Mouse (Mus musculus): ENCODE results near the gene Nhsl1.

Gene Nhsl1

DNA sequence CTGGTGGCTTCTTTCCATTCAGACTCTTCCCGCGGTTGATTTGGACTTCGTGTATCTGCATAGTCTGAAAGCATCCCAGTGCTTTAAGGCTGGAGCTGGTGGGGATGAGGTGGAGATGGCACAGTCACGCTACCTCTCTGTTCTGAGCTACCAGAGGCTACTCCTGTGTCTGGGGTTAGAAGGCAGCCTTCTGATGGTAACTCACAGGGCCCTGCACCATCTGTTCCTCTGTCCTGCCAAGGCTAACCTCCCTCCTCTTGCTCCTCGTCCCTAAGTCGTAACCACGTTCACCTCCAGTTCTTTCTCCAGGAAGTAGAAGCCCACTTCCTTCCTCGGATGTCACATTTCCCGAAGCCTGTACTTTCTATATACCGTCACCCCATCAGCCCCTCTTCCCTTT, 171.2 kb downstream of the Nhsl1 start:
- DNase-seq (ENCODE audit: low spot score) = no peak

DNA sequence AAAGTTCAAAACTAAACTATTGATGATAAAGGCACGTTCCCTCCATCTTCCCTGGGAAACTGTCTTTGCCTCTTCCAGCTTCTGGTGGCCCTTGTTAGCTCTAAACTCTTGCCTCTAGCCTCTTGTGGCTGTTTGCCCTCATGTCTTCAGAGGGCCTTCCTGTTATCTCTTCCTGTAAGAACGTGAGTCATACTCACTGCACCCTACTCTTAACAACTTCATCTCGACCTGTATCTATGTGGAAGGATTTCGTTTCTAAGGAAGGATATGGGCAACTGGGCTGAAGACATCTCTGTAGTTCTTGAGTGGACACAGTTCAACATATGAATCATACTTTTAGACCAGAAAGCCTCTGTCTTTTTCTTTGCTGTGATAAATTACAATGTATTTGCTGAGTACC, 173.2 kb downstream of the Nhsl1 start:
- DNase-seq (ENCODE audit: low spot score) = no peak

DNA sequence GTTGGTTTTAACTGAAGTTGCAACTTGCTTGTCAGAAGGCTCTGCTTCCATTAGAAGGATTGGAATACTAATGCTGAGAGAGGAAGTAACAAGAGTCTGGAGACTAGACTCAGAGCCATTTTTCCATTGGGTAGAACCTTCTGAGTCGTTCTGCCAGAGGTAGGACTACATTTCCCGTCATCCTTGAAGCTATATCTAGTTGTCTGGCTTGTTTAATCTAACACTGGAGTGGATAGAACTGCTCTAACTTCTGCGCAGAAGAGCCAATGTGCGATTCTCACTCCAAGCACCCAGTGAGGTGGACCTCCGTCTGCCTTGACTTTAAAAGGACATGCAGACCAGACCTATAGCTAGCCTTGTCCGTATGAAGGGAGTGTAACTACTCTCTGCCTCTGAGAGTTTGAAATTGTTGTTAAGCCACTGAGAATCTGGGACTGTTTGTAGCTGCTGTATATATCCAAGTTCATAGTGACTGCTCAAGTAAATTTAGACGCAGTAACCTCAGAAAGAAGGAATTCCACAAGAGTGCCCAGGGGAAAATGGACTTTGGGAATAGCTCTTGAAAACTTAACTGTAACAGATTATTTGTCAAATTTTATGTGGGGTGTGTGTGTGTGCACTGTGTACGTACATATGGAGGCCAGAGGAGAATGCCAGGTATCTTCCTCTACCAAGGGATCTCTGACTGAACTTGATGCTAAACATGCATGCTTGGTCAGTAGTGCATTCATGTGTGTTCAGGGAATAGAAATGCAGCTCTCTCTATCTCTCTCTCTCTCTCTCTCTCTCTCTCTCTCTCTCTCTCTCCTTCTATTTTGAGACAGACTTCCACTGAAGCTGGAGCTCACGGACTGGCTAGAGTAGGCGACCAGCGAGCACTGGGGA, 174.5 kb downstream of the Nhsl1 start:
- DNase-seq (ENCODE audit: low spot score) = no peak

DNA sequence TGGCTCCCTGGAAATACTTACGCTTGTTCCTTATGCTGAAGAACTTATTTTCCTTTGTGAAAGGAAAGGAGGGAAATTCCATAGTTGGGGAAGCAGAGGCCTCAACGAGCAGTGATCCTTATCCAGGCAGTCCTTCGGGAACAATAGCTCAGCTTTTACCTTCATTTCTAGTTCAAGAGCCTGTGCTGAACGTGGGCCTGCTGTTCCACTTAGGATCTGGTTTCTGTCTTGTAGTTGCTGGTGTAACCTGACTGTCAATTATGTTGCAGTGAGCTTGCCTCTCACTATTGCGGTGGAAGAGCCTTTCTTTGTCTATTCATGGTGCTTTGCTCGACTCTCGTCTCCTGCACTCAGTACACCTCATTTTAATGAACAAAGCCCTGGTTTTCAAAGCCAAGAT, 175.5 kb downstream of the Nhsl1 start:
- DNase-seq (ENCODE audit: low spot score) = no peak

DNA sequence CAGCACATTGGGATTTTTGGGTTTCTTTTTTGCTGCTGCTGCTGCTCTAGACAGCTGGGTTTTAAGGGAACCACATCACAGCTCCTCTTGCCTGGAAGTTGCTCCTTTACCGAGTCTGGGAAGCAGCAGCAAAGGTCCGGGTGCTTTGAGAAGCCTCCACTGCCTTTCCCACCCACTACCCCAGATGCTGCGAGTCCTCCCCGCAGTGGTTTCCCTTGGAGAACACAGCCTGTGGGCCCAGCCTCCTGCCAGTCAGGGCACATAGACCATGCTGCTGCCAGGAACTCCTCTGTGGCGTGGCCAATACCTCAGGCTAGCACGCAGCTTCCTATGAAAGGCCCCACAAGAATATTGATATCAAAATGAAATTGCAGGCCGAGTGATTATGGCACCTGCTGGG, 178.3 kb downstream of the Nhsl1 start:
- no peak for DNase-seq (ENCODE audit: low spot score)

DNA sequence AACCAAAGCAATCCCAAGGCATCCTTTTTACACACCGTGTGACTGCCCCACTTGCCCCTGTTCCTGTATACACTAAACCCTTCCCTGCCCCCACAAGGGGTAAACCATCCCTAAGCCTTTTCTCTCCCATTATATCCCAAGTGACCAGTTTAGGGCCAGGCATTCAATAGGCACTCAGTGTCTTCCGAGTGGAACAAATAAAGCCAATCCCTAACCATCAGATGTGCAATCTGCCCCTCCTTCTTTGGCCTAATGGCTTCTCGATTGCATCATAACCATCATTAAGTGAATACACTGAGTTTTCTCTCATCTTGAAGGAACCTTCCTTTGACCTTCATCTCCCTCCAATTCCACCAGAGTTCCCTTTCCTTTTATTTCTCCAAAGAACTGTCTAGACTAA, 183.2 kb downstream of the Nhsl1 start:
- DNase-seq (ENCODE audit: low spot score) = no peak

DNA sequence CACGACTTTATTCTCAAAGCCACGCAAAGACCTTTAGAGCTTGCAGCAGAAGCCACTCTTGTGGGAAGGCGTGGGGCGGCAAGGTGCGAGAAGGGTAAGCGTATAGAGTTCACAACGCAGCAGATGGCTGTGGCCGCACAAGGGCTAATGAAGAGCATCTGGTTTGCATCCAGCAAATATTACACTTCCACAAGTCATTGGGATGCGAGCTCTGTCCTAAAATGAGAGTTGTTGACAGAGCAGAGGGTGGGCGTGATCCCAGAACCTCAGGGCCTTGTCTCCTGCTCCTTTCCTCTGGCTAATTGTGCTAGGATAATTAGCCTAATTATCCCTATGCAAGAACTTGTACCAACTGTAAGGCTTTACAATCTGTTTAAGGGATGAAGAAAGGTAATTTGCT, 186.9 kb downstream of the Nhsl1 start:
- no peak for DNase-seq (ENCODE audit: low spot score)

DNA sequence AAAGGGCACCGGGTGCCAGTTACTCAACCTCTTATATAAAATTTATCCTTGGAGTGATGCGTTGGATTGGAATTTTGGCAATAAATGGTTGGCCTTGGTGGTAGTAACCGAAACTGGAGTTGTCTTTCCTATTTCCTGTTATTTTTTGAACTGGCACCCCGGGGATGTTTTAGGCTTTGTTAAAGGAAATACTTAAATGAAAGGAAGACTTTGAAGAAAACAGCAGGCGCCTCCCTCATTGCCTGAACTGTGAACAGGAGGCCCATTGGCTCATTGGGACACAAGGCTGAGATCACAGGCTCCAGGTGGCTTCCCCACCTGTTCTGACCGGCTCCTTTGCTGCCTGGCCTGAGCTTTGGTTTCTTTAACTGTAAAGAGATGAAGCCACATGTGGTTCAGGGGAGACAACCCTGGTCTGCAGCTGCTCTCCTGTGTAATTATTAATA, 187.7 kb downstream of the Nhsl1 start:
- DNase-seq (ENCODE audit: low spot score) = no peak

DNA sequence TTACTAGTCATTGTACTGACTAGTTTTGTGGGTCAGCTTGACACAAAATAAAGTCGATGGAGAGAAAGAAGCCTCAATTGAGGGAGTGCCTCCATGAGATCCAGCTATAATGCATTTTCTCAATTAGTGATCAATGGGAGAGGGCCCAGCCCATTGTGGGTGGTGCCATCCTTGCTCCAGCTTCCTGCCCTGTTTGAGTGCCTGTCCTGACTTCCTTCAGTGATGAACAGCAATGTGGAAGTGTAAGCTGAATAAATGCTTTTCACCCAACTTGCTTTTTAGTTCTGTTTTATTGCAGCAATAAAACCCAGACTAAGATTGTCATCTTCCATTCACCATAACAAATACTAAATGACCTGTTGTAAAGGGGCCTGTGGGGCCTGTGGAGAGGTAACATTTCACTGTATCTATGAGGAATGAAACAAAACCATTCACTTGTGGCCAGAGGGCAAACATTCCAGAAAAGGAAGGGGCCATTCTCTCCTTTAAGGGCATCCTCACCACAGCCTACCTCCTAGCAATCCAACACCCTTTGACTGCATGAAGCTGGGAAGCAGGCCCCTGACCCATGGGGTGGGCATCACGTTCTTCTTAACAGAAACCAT, 189.2 kb downstream of the Nhsl1 start:
- DNase-seq (ENCODE audit: low spot score) = no peak

DNA sequence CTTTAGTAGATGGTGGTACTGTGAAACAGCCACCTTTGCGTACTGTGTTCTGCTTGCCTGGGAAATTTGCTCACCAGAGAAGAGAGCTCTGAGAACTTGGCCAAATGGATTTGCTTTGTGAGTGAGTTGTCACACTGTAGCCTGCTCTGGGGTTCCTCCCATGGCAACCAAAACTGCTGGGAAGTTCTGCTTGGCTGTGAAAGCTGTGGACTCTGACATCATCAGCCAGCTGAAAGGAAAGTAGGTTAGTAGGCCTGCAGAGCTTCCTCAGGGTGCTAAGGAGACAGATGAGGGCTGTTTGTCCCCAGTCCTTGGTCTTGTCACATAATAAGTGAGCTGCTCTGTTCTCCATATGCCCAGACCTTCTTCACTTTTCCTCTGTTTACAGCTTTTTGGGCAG, 189.8 kb downstream of the Nhsl1 start:
- no peak for DNase-seq (ENCODE audit: low spot score)

DNA sequence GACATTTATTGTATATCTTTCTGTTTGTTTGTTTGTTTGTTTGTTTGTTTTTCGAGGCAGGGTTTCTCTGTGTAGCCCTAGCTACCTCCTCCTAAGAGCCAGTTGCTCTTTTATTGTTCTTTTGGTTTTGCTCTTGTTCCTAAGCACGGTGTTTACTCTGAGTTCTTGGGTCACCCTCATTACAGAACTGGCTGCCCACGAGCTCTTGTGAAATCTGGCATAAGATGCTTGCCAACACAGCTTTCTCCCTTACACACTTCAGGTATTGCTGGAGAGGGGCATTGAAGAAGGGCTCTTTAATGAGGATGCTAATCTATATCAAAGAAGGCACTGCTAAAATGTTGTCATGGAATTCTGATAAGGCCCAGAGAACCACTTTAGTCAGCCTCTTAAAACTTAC, 191.9 kb downstream of the Nhsl1 start:
- no peak for DNase-seq (ENCODE audit: low spot score)

DNA sequence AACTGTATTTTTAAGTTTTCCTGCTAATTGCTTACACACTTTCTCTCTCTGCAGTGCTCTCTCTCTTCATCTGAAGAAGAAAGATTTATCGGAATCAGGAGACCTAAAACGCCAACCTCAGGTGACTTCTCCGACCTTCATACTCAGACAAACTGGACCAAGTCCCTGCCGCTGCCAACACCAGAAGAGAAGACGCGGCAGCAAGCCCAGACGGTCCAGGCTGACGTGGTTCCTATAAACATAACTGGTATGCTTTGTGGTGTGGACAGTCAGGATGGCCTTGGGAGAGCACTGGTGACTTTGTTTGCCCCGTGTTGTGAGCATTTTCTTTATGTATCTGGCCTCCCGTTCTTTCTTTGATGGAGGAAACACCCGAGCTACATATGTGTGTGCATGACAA, 192.7 kb downstream of the Nhsl1 start:
- no peak for DNase-seq (ENCODE audit: low spot score)

DNA sequence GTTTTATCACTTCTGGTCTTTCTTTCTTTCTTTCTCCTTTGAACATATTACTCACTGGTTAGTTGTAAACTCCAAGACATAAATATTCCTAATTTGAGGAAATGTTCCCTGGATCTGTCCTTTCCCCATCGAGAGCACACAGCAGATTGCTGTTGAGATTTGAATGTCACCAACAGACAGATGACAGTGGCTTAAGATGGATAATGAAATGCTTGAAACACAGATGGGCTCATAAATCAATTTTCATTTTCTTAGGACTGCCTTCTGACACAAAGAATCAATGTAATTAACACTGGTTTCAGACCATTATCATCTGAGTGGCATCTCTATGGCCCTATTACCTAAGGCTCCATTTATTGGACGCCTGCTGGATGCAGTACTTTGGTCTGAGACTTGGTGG, 203.8 kb downstream of the Nhsl1 start:
- no peak for DNase-seq (ENCODE audit: low spot score)

DNA sequence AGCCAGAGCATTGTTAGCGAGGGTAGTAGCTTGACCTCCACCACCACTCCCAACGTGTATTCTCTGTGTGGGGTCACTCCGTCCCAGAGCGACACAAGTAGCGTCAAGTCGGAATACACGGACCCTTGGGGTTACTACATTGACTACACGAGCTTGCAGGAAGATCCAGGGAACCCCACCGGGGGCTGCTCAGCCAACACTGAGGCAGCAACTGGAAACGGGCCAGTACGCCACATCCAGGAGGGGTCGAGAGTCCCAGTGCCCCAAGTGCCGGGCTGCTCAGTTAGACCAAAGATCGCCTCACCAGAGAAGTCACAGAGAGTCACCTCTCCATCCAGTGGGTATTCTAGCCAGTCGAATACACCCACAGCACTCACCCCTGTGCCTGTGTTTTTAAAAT, 206.5 kb downstream of the Nhsl1 start:
- no peak for DNase-seq (ENCODE audit: low spot score)

DNA sequence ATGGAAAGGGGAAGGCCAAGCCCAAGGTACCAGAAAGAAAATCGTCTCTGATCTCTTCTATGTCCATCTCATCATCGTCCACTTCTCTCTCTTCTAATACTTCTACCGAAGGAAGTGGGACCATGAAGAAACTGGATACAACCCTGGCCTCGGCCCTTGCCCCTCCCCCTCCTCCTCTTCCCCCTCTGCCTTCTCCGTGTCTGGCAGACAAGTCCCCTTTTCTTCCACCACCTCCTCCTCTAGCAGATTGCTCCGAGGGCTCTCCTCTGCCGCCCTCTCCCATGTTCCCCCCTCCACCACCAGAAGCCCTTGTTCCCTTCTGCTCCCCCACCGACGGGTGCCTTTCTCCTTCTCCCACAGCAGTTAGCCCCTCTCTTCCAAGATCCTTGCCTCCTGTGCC, 206.9 kb downstream of the Nhsl1 start:
- DNase-seq (ENCODE audit: low spot score) = no peak

DNA sequence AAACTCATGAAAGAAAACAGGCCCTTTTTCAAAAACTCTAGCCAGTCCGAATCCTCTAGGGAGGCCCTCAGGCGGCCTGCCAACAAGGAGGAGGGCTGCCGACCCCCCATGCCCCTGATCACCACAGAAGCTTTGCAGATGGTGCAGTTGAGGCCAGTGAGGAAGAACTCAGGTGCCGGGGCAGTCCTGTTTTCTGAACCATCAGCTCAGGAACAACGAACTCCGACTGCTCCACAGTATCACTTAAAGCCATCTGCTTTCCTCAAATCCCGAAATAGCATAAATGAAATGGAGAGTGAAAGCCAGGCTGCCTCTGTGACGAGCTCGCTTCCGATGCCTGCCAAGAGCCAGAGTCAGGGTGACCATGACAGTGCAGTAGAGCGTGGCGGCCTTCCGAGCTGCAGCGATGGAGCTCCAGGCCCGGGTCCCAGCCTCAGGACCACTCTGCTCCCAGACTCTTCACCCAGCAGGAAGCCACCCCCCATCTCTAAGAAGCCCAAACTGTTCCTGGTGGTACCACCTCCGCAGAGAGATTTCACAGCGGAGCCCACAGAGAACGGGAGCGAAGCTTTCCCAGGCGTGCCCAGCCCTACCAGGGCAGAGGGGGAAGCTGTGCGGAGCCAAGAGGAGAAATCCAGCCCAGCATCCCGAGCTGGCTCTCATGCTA, 207.5 kb downstream of the Nhsl1 start:
- DNase-seq (ENCODE audit: low spot score) = no peak

DNA sequence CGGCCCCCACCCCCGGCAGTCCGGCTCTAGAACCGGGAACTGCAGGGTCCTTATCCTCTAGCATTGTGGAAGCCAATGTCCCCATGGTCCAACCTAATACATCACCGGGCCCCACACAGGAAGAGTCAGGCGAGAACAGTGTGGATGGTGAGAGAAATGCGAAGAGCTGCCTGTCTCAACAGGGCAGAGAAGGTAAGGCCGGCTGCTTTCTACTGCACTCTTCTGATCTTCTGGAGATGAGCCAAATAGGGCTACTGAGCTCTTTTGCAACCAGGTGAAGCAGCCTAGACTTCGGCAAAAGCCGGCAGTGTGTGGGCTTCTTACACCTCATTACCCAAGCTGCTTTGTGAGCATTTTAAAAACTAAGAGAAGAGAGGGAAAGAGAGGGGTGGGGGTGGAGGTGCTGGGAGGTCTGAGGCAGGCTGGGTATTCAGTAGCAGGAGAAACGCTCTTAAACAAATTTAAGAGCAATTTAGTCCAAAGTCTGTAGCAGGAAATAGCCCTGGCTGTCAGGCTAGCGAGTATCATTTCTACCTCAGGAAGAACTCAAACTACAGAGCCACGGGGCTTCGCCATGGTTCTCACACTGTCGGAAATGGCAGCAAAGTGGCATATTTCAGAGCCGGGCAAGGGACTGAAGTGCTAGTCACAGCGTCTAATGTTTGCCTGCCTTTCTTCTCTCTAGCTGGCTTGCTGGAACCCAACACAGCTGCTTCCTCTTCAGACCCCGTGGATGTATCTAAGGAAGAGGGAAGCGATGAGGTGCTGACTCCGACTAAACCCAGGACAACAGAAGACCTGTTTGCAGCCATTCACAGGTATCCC, 208.3 kb downstream of the Nhsl1 start:
- DNase-seq (ENCODE audit: low spot score) = peak; percentile 26

DNA sequence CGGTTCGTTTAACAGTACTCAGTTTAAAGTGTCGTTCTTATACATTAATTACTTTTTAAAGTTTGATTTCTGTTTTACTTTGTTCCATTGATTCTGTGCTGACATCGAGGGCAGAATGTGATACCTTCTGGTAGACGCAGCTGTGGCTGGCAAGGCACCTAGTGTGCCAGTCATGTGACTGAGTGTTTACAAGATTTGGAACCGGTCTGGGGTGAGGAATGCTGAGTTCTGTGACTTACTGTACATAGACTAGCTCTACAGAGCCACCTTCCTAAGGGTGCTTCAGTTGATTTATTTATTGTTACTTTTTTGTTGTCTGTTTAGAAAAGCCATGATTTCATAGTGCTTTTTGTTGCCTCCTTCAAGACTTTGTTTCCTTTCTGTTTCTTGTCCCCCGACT, 209.0 kb downstream of the Nhsl1 start:
- peak; percentile 58 for DNase-seq (ENCODE audit: low spot score)

DNA sequence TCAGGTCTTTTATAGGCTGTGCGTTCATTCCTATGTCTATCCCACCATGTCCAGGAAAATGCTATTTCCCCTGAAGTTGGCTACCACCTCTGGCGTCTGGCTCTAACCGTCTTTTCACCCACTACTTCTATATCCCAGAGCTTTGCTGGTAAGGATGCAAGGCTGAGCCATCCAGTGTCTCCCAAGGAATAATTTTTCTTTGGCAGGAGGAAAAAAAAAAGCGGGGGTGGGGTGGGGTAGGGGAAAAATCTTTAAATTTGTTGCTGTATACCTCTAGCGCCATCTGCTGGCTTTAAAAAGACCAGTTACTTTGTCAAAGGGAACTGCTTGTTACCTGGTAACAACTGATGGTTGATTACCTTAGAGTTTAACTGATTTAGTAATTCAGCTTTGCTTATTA, 209.7 kb downstream of the Nhsl1 start:
- peak; percentile 24 for DNase-seq (ENCODE audit: low spot score)

DNA sequence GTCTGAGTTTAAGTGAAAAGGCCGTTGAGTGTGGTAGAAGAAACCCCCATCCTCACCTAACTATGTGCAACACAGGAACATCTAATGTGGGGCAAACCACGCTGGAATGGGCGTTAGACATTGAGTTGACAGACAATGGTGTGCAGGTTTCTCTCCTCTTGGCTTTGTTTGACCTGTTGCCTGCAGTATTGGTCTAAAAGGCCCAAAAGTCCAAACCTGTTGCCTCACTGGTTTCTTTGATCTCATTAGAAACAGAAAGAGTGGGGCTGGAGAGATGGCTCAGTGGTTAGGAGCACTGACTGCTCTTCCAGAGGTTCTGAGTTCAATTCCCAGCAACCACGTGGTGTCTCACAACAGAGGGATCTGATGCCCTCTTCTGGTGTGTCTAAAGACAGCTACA, 210.4 kb downstream of the Nhsl1 start:
- no peak for DNase-seq (ENCODE audit: low spot score)

DNA sequence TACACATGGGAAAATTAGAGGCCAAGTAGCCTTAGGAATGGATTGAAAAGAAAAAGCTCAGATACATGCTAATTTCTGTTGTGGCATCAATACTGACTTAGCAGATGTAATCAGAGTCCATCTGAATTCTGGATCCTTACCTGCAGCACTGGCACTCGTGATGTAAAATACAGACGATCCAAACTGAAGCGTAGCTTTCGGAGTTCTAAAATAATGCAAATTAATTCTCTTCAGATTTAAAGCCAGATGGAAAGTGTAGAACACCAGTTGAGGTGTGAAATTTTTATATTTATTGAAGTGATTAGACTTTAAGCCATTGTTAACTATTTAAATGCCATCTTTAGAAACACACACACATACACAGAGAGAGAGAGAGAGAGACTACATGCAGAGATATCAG, 211.4 kb downstream of the Nhsl1 start:
- DNase-seq (ENCODE audit: low spot score) = no peak

DNA sequence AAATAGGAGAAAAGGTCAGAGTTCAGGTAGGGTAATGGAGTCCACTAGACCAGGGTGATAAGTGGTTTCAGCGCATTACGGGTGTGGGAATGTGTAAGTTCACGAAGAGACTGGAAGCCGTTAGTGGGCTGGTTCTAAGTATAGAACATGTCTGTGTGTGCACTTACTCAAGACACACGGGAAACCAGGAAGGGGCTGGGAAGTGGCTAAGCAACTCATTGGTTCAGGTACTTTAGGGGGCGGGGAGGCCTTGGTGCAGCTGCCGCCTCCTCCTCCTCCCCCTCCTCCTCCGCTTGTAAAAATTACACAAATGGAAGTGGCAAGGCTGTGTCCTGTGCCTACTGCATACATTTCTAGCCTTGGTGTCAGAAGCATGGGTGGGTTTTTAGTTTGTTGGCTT, 213.5 kb downstream of the Nhsl1 start:
- DNase-seq (ENCODE audit: low spot score) = no peak
